Mouse (Mus musculus) G1E (cell line): Measurements from ENCODE around the gene Dydc2.

Experiments used
- CTCF ChIP-seq: IDR thresholded peaks from 2 replicates; pipeline ENCODE4 v1.5.1; 2012; ENCODE audit warnings: low read depth, low read length, inconsistent platforms, mixed read lengths
- GATA2 ChIP-seq: IDR thresholded peaks from 2 replicates; pipeline ENCODE4 v1.6.1; 2012; ENCODE audit warnings: low read depth, low read length, inconsistent platforms, borderline replicate concordance
- POLR2AphosphoS5 ChIP-seq: IDR thresholded peaks from 2 replicates; pipeline ENCODE4 v1.6.1; 2012; ENCODE audit warnings: low read depth, low read length, inconsistent platforms; ENCODE audit not compliant: insufficient replicate concordance
- TAL1 ChIP-seq: conservative IDR thresholded peaks from 2 replicates; pipeline ENCODE4 v1.6.1; 2012; ENCODE audit warnings: low read depth, low read length, inconsistent platforms, mixed read lengths

DNA sequence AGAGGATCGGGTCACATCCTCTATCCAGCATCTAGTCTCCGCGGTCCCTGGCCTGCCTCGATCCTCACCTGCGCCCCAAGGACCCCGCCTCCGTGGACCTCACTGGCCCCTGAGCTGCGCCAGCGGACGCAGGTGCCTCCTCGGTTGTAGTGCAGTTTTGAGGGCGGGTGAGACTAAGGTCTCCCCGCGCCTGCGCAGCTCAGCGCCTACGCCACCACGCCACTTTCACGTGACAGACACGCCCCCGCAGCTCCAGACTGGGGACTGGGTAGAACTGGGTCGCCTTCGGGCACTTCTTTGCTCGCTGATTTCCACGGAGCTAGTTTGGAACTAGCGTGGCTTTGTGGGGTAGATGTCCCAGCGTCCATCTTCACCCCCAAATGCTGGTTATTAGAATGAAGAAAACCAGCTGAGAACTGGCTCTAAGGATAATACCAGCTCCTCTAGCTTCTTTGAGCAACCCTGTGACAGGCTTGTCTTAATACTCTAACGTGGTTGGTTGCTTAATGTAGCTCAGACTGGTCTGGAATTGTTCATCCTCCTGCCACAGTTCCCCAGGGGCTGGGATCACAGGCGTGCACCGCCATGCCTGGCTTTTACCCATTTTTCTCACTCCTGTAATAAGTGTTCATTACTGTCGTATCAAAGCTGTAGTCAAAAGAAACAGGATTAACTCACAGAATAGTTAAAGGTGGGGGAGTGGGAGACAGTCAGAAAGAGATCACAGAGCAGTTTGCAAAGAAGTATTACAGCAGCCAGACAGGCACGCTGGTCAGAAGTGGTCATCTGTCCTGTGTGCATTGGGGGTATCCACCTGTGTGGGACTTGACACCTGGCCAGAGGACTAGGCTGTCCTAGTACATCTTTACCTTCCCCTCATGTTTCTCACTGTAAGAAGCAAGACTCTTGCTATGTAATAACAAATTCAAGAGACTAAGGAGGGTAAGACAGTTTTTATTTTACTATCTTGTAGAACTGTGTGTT lies 55.1 kb downstream of the Dydc2 start, which contains the start of gene Fam213a:
- TF ChIP-seq CTCF (no peak), TAL1 (no peak), GATA2 (no peak), POLR2AphosphoS5 (no peak)
